Mouse (Mus musculus): ENCODE measurements around the gene Uhrf1. TPM values are rescaled to one million over a fixed set of nuclear protein-coding genes. Genes with fewer than 3 reads are reported as not detected.
A peak's percentile ranks its signal among the peaks of the same experiment; 100 is the strongest.

Uhrf1 gene
- total and polyA plus RNA-seq, 3 experiments = 2.7 to 3.5 (median 3.1) TPM

DNA sequence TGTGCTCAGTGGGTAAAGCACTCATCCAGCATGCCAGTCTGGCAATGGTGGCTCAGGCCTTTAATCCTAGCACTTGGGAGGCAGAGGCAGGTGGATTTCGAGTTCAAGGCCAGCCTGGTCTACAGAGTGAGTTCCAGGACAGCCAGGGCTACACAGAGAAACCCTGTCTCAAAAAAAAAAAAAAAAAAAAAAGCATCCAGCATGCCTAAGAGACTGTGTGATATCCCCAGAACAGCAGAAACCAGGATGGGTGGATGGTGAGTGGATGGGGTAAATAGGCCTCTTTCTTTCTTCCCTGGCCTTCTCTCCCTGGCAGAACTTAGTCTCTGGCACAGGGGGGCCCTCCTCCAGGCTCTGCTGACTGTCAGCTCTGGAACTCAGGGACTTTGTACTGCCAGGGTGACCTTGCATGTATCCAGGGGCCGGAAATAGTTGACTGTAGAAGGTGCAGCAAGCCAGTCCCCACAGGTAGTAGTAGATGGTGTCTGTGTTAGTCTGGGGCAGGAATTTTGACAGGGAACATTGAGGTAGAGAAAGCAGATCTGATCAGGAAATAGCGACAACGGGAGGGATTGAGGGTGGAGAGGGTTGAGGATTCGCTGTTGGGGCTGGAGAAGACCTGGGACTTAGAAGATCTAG, 27.2 kb upstream of the Uhrf1 start:
- peak; percentile 76 for DNase-seq

DNA sequence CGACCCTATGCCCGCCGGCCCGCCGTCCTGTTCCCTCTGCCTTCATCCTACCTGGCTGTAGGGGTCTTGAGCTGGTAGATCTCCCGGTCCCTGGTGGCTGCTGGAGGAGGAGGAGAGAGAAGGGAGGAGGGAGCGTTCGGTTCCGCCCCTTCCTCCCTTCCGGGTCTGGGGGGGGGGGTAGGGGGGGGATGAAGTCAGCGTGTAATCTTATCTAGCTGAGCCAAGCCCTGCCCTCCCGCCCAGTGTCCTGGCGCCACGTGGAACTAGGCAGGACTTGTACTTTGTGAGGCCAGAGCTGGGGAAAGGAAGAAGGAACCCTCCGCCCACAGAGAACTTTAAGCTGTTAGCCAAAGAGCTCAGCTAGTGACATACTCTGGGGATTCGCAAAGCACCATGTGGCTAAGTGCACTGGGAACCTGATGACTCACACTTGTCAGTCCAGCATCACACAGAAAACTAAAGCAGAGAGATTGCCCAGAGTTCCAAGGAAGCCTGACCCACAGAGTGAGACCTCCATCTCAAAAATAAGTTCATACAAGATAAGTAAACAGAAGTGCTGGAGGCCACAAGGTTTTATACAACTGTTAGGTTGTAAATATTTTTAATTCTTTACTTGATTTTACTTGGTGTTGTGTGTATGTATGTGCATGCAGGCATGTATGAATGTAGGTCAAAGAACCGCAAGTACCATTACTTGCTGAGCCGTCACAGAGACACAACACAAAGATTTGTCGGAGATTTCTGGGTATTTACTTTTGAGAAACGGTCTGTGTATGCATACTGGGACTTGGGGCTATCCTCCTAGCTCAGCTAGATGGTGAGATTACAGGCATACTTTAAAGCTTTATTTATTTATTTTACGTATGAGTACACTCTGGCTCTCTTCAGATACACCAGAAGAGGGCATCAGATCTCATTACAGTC, 26.2 kb upstream of the Uhrf1 start, which contains the start of gene Ticam1:
TSS of gene Ticam1 (minus strand) at position 144 of the 924 bp plus-strand sequence.
- DNase-seq = peak; percentile 96

DNA sequence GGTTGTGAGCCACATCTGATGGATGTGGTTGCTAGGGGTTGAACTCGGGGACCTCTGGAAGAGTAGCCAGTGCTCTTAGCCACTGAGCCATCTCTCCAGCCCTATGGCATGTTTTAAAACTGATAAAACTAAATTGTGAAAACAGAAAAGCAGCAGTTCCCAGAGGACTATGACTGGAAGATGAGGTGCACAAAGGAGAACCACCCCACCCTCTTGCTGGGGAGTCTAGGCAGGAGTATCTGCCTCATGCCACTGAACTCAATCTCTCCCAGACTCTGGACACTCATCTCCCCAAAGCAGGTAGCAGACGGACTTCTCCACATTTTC, 25.6 kb upstream of the Uhrf1 start:
- no peak for DNase-seq

DNA sequence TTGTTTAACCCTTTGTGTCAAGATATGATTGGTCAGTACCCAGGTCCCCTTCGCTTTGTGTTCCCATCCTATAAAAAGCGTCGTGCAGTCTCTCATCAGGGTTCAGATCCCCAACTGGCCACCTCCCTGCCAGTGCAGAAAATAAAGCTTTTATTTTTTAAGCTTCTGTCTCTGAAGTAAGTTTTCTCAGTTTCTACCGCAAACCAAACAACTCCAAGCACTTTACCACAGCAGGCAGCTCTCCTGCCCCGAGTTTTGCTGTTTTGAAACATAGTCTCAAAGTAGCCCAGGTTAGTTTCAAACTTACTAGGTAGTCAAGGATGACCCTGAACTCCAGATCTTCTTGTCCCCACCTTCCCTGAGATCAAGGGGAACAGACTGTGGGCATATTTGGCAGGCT, 24.8 kb upstream of the Uhrf1 start:
- no peak for DNase-seq

DNA sequence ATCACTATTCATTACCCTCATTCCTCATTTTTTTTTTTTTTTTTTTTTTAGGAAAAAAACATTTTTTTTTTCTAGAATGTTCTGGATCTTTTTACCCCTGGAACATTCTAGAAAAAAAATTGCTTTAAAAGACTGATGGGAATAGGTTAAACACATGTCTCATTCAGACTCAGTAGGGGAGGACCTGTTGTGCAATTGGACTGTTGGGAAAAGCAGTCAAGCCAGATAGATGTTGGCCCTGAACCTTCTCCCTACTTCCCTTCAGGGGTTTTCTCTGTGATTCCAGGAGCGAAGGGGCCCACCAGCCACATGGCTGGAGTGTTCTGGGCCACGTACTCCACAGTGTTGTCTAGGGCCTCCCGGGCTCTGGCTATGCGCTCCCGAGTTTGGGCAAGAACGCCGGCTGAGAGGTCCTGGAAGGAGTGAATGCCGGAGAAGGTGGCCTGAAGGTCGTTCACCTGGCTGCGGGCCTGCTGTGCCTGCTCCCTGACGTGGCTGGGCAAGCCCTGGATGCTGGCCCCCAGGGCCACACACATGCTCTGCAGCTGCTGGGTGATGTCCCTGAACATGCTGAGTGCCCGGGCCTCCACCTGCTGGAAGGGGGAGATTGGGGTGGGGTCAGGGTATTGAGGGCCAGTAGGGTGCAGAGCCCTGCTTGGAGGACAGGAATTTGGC, 23.5 kb upstream of the Uhrf1 start:
- peak; percentile 69 for DNase-seq

DNA sequence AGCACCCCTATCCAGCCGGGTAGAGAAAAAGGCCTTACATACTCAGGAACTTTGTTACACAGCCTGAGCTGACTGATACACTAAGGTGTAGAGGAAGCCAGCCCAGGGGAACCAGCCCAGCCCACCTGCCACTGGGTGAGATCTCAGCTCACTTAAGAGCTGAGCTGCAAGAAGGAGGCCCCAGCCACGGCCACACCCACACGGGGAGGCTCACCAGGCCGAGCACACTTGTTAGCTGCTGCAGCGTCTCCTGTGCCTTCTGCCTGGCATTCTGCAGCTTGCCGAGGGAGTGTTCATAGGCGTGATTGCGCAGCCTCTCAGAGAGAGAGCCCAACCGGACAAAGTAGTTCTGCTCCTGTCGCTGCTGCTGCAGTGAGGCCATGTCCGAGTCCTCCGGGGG, 21.9 kb upstream of the Uhrf1 start:
- no peak for DNase-seq

DNA sequence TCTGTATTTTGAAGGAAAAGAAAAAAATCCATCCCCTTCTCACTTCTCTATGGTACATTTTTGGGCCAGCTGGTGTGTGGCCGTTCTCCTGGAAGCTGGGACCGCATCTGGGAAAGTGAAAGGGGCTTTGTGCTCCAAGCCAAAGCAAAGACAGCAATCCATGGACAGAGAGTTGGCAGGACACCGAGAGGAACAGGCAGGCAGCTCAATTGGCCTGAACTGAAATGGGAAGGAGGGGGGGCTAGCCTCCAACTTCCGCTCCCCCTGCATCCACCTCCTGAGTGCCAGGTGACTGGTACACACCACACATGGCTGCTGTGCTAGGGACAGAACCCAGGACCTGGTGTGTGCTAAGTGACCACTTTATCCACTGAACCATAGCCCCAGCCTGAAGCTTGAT, 20.3 kb upstream of the Uhrf1 start:
- DNase-seq = no peak

DNA sequence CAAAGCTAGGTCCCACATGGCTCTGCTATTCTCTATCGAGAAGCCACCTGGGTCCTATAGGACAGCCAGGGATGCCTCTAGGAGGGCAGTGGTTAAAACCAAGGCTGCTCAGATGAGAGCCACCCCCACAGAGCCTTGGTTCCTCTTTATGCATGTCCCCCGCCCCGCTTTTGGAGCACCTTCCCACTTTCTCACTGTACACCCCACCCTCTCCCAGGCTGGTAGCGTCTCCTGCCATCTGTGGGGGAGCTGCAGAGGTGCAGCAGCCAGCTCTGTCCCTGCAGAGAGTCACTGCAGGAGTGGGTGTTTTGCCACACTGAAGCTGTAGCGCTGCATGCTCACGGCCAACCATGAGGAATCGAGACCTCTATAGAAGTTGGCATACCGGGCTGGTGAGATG, 19.8 kb upstream of the Uhrf1 start:
- no peak for DNase-seq

DNA sequence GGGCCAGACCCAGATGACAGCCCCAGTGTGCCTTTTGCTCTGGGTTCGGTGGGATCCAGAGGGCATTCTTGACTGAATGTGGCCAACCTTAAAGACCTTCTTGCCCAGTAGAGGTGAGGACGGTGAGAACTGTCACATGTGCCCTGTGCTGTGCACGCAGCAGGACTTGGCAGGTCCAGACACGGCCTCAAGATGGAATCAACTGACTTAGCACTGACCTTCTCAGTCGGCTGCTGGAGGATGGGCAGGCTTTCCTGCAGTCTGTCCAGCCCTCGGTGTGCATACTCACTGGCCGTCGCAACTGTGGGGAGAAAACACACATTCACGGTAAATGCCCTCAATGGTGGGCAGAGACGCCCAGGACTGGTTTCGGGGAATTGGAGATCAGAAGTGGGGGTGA, 17.1 kb upstream of the Uhrf1 start:
- DNase-seq = no peak

DNA sequence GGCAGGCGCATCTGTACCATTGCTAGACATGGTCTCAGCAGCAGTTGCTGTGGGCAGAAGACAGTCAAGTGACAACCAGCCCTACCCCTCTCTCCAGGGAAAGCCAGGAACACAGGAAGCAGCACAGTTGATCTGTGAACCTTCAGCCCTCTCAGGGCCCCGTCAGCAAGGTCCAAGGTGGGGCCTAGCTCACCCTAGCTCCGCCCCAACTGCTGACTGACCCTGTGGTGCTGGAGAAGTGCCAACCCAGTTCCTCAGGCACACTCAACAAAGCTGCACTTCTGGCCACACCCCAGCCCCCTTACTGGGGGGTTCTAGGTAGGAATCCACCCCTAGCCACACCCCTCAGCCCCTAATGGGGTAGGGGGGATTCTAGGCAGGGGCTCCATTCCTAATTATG, 15.3 kb upstream of the Uhrf1 start:
- peak; percentile 81 for DNase-seq

DNA sequence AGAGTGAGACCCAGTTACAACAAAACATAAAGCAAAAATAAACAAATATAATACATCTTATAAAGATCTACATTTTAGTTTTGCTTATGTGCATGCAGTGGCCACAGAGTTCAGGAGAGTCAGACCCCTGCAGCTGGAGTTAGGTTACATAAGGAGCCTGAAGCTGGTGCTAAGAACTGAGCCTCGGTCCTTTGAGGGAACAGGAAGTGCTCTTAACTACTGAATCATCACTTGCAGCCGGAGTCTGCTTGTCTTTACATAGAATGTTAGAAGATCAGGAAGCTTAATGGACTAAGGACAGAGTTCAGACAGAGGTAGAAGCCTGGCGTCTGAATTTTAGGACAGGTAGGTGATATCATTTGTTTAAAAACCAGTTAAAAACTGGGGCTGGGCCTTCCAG, 14.3 kb upstream of the Uhrf1 start:
- no peak for DNase-seq

DNA sequence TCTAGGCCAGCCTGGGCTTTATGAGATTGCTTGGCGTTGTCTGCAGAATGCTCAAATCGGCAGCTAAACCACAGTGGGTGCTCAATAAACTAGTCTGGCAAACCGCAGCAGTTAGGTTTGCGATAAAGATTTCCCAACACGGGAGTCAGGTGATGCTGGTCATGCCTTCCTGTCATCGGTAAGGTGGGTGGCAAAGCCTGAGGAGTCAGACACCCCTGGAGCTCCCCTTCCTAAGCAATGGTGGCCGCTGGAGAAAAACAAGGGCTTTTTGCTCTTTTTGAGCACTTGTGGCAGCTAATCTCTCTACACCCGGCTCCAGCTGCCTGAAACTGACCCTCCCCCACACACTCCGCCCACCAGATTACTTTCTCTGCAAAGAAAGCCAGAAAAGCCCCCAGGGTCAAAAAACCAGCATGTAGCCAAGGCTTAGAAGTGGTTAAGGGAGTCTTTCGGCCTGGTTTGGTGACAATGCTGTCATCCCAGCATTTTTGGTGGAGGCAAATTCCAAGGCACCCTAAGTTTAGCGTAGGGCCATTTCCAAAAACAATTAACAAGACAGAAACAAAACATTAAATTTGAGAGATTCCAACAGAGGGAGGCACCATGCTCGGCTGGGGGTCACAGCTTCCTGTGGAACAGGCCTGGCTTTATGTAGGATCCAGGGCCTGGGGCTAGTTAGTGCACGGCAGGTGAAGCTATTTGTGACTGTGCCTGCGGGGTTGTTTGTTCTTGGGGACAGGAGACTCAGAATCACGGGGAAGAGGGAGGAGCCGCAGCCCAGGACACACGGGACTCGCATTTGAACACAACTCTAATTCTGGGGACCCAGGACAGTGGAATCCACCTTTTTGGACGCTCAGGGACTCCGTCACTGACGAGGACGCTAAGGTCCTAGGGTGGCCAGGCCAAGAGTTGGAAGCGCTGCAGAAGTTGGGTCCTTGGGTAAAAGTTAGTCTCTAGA, 13.5 kb upstream of the Uhrf1 start:
- DNase-seq = peak; percentile 64

DNA sequence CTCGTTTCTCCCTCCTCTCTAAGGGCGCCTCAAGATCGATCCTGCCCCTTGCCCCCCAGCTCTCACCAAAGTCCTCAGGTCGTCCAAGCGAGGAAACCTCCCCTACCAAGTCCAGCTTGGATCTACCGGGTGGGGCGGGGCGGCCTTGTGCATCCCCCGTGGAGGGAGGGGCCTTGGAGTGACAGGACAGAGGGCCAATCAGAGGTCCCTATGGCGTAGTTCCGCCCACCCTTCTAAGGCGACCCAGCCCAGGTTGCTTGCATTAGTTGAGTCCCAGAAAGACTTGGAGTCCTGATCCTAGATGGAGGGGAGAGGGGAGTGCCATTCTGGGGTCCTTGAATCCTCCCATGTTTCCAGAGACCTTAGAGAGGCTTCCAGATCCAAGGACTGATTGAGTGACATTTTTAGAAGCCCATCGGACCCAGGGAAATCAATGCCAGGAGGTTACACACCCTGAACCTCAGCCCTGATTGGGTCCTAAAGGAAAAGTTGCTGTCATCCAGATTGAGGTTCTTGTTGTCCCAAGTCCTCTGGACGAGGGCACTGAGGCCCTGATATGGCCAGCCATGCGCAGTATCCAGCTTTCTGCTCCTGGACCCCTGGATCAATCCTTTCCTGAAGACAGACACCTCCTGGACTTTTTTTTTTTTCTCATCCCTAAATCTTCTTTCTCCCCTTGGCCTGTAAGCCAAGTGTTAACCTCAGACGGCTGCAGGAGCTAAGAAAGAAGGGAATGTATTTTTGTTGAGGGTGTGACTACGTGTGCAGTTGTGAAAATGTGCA, 12.5 kb upstream of the Uhrf1 start:
- DNase-seq = peak; percentile 99

DNA sequence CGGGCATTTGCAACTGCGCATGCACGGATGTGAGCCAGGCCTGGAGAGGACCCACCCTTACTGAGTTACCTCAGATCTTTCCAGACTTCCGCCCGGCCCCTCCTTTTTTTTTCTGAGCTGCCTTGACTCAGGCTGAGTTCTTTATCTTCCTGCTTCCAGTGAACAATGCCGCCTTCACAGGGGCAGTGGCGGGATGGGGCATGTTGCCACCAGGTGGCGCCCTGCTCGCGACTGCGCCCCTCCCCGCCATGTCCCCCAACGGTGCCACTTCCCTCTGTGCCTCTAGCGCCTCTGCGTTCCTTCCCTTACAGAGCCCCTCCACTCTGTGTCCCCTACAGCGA, 12.0 kb upstream of the Uhrf1 start:
- DNase-seq = peak; percentile 94

DNA sequence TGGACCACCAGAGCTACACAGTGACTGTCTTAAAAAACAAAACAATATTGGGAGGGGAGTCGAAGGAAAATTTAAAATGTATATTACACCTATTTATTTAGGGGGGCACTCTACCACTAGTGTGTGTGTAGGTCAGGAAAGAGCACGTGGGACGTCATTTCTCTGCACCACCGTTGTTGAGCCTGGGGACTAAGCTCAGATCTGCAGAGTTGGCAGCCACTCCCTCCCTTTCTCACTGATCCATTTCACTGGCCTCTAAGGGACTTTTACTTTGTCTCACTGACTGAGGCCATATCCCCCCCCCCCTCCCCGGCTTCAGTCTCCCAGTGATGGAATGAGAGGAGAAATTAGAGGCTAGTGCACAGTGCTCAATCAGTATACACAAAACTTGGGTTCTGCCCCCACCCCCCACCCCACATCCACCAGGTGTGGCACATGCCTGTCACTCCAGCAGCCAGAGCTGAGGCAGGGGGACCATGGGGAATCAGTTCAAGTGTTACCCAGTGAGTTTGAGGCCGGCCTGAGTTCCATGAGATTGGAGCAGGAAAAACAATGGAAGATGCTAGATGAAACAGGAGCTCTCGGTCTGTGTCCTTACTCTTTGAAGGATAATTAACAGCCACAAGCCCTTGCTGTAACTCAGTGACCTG, 11.2 kb upstream of the Uhrf1 start:
- DNase-seq = no peak

DNA sequence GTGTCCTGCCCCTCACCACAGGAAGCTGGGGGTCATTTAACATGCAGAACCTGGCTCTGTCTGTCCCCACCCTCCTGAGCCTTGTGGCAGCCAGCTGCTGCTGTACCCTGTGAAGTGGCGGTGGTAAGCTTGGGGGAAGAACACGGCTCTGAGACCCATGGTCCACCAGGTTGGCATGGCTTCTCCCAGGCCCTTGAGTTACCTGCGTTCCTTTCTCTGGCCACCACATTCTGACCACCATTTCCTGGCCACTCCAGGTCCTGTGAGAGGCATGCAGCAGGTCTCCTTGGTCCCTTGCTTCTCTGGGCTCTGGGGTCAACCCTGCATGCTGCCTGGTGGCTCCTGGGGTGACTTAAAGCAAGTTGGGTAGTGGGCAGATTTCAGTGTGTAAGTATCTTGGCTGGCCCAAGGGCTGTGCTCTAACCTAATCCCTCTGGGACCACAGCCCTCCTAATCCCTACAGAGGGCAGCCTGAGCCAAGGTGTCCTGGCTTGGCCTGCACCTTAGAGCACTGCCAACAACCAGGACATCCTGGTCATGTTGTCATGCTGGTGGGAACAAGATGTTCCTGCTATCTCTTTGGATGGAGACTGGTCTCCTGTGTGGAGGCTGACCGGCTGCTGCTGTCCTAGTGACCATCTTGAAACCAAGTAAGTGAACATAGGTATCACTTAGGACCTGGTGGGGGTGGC, 10.4 kb upstream of the Uhrf1 start, which contains the start of gene Plin3:
TSS of gene Plin3 (minus strand) at position 343 of the 692 bp plus-strand sequence.
- DNase-seq = no peak

DNA sequence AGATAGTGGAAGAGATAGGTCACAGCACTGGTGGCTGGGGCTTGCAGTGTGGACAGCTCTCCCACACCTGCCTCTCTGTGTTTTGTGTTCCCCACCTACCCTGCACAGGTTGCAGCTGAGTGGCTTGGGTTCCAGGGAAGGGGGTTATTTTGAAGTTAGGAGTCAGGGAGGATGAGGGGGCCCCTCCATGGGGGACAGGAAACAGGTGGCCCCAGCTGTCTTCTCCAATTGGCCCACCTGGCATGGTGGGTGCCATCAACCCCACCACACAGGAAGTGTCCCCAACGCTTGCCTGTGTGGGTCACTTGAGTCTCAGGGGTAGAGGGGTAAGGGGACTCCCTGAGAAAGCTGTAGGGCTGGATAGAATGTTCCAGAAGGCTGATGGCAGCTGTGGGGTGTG, 9.8 kb upstream of the Uhrf1 start:
- DNase-seq = no peak

DNA sequence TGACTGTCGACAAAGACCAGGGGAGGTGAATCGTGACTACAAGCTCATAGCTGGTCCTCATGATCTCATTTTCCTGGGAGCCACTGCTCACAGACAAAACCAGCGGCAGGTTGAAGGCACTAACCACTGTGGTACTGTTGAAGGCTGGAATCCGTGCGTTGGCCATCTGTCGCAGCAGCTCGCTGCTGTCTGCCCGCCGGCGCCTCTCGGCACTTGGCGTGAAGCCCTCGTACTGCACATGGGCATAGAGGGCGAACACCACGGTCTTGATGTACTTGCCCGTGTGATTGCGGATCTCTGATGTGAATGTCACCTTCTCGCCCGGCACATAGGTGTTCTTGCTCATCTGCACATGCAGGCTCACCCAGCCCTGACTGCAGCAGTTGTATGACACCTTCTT, 8.9 kb upstream of the Uhrf1 start:
- no peak for DNase-seq

DNA sequence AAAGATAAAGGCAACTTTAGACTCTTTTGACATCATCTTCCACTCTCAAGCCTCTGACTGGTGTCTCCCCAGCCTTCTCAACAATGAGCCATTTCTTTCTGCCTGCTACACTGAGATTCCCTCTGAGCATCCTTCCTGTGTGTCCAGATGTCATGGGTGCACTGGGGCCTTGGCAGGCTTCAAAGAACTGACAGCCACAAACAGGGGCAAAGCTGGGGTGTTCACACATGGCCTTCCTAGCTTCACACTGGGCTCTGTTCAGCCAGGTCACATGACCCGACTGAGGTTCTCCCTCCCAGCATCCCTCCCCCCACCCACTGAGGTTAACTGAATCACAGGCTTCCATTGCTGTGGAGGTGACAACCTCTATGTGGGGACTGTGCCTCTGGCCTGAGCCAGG, 6.9 kb upstream of the Uhrf1 start:
- no peak for DNase-seq

DNA sequence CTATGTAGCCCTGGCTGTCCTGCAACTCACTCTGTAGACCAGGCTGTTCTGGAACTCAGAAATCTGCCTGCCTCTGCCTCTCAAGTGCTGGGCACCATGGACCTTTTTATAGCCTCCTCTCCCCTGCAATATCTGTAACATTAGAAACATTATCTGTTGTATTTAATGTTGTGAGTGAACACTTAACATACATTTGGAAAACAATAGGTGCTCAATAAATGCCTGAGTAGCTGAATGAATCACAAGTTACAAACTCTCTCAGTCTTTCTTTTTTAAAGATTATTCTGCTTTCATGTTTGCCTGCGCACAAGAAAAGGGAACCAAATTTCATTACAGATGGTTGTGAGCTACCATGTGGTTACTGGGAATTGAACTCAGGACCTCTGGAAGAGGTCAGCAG, 4.9 kb upstream of the Uhrf1 start:
- DNase-seq = no peak

Measured in adrenal gland, adult 2 months (tissue).